Mouse (Mus musculus) brown adipose tissue, adult 24 weeks (tissue): ENCODE data around the gene Gm42715. TPM values are rescaled to one million over a fixed set of nuclear protein-coding genes. Genes with fewer than 3 reads are reported as not detected.
A peak's percentile ranks its signal among the peaks of the same experiment; 100 is the strongest.

ENCODE experiments used
- H3K27ac ChIP-seq: fragments of 200-500 bp; replicated peaks from 2 replicates; pipeline ENCODE4 v1.5.1; 2012; ENCODE audit warnings: low read depth, mild to moderate bottlenecking, low read length
- H3K4me1 ChIP-seq: fragments of 200-500 bp; 2 replicates; pipeline ENCODE4 v1.6.1; 2012; ENCODE audit warnings: low read length, mixed read lengths; ENCODE audit not compliant: control insufficient read depth, insufficient read depth, insufficient read length
- H3K4me3 ChIP-seq: fragments of 200-500 bp; 2 replicates; pipeline ENCODE4 v1.5.1; 2012; ENCODE audit warnings: low read depth, mild to moderate bottlenecking, low read length, moderate library complexity; ENCODE audit not compliant: insufficient read depth
- polyA plus RNA-seq: library from polyadenylated mRNA; stranded (reverse); fragments of >200 nt; gene quantifications from 2 replicates; pipeline ENCODE4 v1.2.4, GENCODE M21; 2012; ENCODE audit not compliant: missing spikeins, insufficient read depth, insufficient read length

Gm42715 gene
- polyA plus RNA-seq = 0.28 and 3.4 TPM in 2 replicates

- H3K4me1 ChIP-seq = no peaks in the 10 kb centered on the region
- H3K4me3 ChIP-seq = no peak within 1 kb of the TSS
- no peak within 1 kb of the TSS for H3K27ac ChIP-seq
These were observed at the start of gene Gm42715 for GRCm38 (mm10) chr7:127519284-127519683. Gene Gm42715, plus strand, starts transcription at chr7:127519584.

GRCm38 (mm10) chr7:127470011-127470715, 49.2 kb upstream of the Gm42715 start:
- Histone ChIP-seq H3K27ac (peak overlapping the region; percentile 88), H3K4me1 (peaks cover 3% of the 10 kb centered on the region; the same call in 1 of the 2 replicates), H3K4me3 (peak overlapping the region; percentile 77)

- H3K4me3 ChIP-seq = peak overlapping the region; percentile 88
- peak overlapping the region; percentile 90 for H3K27ac ChIP-seq
- peaks cover 3% of the 10 kb centered on the region; the same call in 1 of the 2 replicates for H3K4me1 ChIP-seq
These were observed 48.4 kb upstream of the Gm42715 start for GRCm38 (mm10) chr7:127470743-127471645.

GRCm38 (mm10) chr7:127471646-127472010, 47.8 kb upstream of the Gm42715 start:
- peaks cover 3% of the 10 kb centered on the region; the same call in 1 of the 2 replicates for H3K4me1 ChIP-seq
- H3K4me3 ChIP-seq = peak overlapping the region; percentile 88
- H3K27ac ChIP-seq = peak overlapping the region; percentile 90

GRCm38 (mm10) chr7:127472060-127472459, 47.3 kb upstream of the Gm42715 start:
- peak overlapping the region; percentile 90 for H3K27ac ChIP-seq
- H3K4me1 ChIP-seq = peaks cover 3% of the 10 kb centered on the region; the same call in 1 of the 2 replicates
- peak overlapping the region; percentile 88 for H3K4me3 ChIP-seq

GRCm38 (mm10) chr7:127473705-127474104, 45.7 kb upstream of the Gm42715 start:
- no peak overlapping the region for H3K27ac ChIP-seq
- H3K4me1 ChIP-seq = peaks cover 3% of the 10 kb centered on the region; the same call in 1 of the 2 replicates
- no peak overlapping the region for H3K4me3 ChIP-seq

- no peak overlapping the region for H3K27ac ChIP-seq
These were observed 44.9 kb upstream of the Gm42715 start for GRCm38 (mm10) chr7:127474378-127475070.

GRCm38 (mm10) chr7:127475186-127475740, 44.1 kb upstream of the Gm42715 start:
- Histone ChIP-seq H3K27ac (no peak overlapping the region), H3K4me3 (no peak overlapping the region), H3K4me1 (peaks cover 3% of the 10 kb centered on the region; the same call in 1 of the 2 replicates)

More at GRCm38 (mm10) chr7:127474378-127475070, 44.9 kb upstream of the Gm42715 start:
- Histone ChIP-seq H3K4me1 (peaks cover 3% of the 10 kb centered on the region; the same call in 1 of the 2 replicates), H3K4me3 (no peak overlapping the region)

GRCm38 (mm10) chr7:127476336-127476735, 43.0 kb upstream of the Gm42715 start:
- H3K4me1 ChIP-seq = peaks cover 3% of the 10 kb centered on the region; the same call in 1 of the 2 replicates
- H3K4me3 ChIP-seq = no peak overlapping the region
- no peak overlapping the region for H3K27ac ChIP-seq

- H3K4me3 ChIP-seq = peak overlapping the region; percentile 50
- peak overlapping the region; percentile 39 for H3K27ac ChIP-seq
- peaks cover 3% of the 10 kb centered on the region; the same call in 1 of the 2 replicates for H3K4me1 ChIP-seq
These were observed 42.5 kb upstream of the Gm42715 start for GRCm38 (mm10) chr7:127476855-127477254.

GRCm38 (mm10) chr7:127477687-127478634, 41.4 kb upstream of the Gm42715 start:
- H3K4me1 ChIP-seq = no peaks in the 10 kb centered on the region
- peak overlapping the region; percentile 98 for H3K27ac ChIP-seq
- peak overlapping the region; percentile 65 for H3K4me3 ChIP-seq

- Histone ChIP-seq H3K4me1 (no peaks in the 10 kb centered on the region), H3K27ac (peak within 1 kb of the TSS; percentile 98), H3K4me3 (peak within 1 kb of the TSS; percentile 65)
These were observed 40.6 kb upstream of the Gm42715 start, which contains the start of gene Fbrs for GRCm38 (mm10) chr7:127478635-127479317. Gene Fbrs, plus strand, starts transcription at chr7:127479199.
